Mouse (Mus musculus): ENCODE measurements at regions not wholly inside any gene's neighbourhood (a gene's known extent, or its start where the extent isn't known, plus 50 kb on each side); places are given as distances from the start of the nearest gene placed in this dataset.

DNA sequence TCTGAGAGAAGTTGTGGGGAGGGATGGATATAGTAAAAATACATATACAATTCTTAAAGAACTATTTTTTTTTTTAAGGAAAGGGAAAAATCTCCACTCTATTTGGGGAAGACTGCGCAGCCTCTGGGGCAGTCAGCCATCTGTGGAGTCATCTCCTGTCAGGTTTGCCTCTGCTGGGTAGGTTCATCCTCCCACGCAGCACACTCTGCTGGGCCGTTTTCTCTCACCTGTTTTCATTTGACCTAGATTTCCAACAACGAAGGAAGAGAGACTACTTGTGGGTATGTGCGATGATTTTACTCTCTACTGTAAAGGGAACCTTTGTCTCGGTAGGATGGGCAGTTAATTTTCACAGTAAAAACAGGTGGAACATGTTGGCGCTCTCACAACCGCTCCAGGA is 119.9 kb upstream of the Tmem150c start:
- TF ChIP-seq CTCF (conservative IDR thresholded peaks at IDR 0.05; ENCODE audit: low read length): no peak
- TF ChIP-seq POU5F1 (IDR thresholded peaks at IDR 0.05; ENCODE audit: borderline replicate concordance, low read length): no peak

Data from E14TG2a.4 (cell line).